Mouse (Mus musculus) liver, embryonic 15.5 days (tissue): ENCODE data around the gene Fbxl16. TPM values are rescaled to one million over a fixed set of nuclear protein-coding genes. Genes with fewer than 3 reads are reported as not detected.

Experiments
- ATAC-seq: fragments of 200-750 bp; cut with Nextera tagmentation; 2 replicates; pipeline ENCODE4 v1.8.0; 2017; ENCODE audit warnings: moderate number of reproducible peaks, mild to moderate bottlenecking, moderate library complexity; ENCODE audit not compliant: insufficient read depth
- H3K27ac ChIP-seq: fragments of 300-500 bp; sonication (generic); replicated peaks from 2 replicates; pipeline ENCODE4 v1.5.1; 2015; ENCODE audit warnings: mild to moderate bottlenecking, inconsistent platforms
- H3K27me3 ChIP-seq: fragments of 300-500 bp; sonication (generic); 2 replicates; pipeline ENCODE4 v1.6.1; 2015; ENCODE audit warnings: mild to moderate bottlenecking, inconsistent platforms
- H3K36me3 ChIP-seq: fragments of 300-500 bp; sonication (generic); replicated peaks from 2 replicates; pipeline ENCODE4 v1.6.1; 2015; ENCODE audit warnings: moderate library complexity, mild to moderate bottlenecking, inconsistent platforms
- H3K4me1 ChIP-seq: fragments of 300-500 bp; sonication (generic); replicated peaks from 2 replicates; pipeline ENCODE4 v1.6.1; 2015; ENCODE audit warnings: inconsistent platforms
- H3K4me2 ChIP-seq: fragments of 300-500 bp; sonication (generic); 2 replicates; pipeline ENCODE4 v1.6.1; 2015; ENCODE audit warnings: moderate library complexity, mild to moderate bottlenecking, inconsistent platforms
- H3K4me3 ChIP-seq: fragments of 300-500 bp; sonication (generic); replicated peaks from 2 replicates; pipeline ENCODE4 v1.5.1; 2015; ENCODE audit warnings: mild to moderate bottlenecking, inconsistent platforms
- H3K9ac ChIP-seq: fragments of 300-500 bp; sonication (generic); 2 replicates; pipeline ENCODE4 v1.6.1; 2015; ENCODE audit warnings: moderate library complexity, mild to moderate bottlenecking, inconsistent platforms
- H3K9me3 ChIP-seq: fragments of 300-500 bp; sonication (generic); replicated peaks from 2 replicates; pipeline ENCODE4 v1.6.1; 2016; ENCODE audit warnings: inconsistent platforms
- WGBS: fragments of 180-500 bp; shearing (Covaris S2); methylation state at CpG from one replicate; pipeline ENCODE4 v1.1.7; 2015; ENCODE audit warnings: mixed read lengths; ENCODE audit not compliant: insufficient replicate concordance; 5-methylcytosine and 5-hydroxymethylcytosine counted together
- microRNA-seq: library from miRNA; unstranded; fragments of <30 nt; microRNA quantifications from one replicate; pipeline ENCODE4, GENCODE M21; 2016
- polyA plus RNA-seq: library from polyadenylated mRNA; unstranded; fragments of >200 nt; fragmentation: Nextera tagmentation; extraction: Ambion mirVana; gene quantifications from 2 replicates; pipeline ENCODE4 v1.2.1, GENCODE M21; 2015

Gene Fbxl16
- polyA plus RNA-seq, 1 experiment from 2014 or later: 0.12 TPM

GRCm38 (mm10) chr17:25867836-25868600 is 59.1 kb downstream of the Fbxl16 start:
- Histone ChIP-seq H3K4me3 (peak overlapping the region; percentile 69), H3K9ac (peak overlapping the region; percentile 66), H3K36me3 (peaks cover 20% of the 10 kb centered on the region), H3K4me1 (peaks cover 32% of the 10 kb centered on the region), H3K27me3 (no peaks in the 10 kb centered on the region), H3K27ac (peak overlapping the region; percentile 77), H3K4me2 (peak overlapping the region; percentile 88), H3K9me3 (no peaks in the 10 kb centered on the region)
- under 1% methylated on average over 42 of the region's 42 CpGs for WGBS
- ATAC-seq: peak; percentile 53

DNA sequence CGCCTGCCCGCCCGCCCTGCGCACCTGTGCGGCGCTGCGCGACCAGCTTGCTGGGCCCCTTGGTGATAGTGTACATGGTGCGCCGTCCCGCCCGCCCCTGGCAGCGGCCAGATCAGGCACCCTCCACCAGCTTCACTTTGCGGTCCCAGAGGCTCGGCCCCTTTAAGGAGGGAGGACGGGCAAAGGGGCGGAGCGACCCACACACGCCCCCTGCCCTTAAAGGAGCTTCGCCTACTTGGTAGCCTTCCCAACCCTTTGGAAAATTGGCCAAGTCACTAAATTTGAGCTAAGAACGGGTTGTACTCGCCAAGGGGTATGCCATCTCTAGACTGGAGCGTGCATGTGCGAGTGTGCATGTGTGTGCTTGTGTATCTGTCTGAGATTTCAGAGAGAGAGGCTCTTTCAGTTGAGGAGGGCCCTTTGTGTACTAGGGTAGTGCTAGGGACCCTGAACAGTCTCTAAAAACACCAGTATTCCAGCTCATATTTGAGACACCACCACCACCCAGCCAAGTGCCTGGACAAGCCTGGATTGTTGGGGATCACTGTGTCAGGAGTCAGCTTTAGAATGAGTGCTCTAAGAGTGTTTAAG is 59.8 kb downstream of the Fbxl16 start, which contains the start of gene Mcrip2:
Mcrip2 (minus strand) TSS at position 164 of the 591 bp plus-strand sequence.
- H3K4me2 ChIP-seq: peak within 1 kb of the TSS; percentile 88
- ATAC-seq: peak; percentile 68
- WGBS: 0% methylated on average over 24 of the region's 24 CpGs
- H3K4me1 ChIP-seq: peaks cover 32% of the 10 kb centered on the region
- peaks cover 16% of the 10 kb centered on the region for H3K36me3 ChIP-seq
- H3K27me3 ChIP-seq: no peaks in the 10 kb centered on the region
- H3K4me3 ChIP-seq: peak within 1 kb of the TSS; percentile 69
- H3K27ac ChIP-seq: peak within 1 kb of the TSS; percentile 77
- H3K9ac ChIP-seq: peak within 1 kb of the TSS; percentile 66
- H3K9me3 ChIP-seq: no peaks in the 10 kb centered on the region

- Histone ChIP-seq H3K4me2 (no peak overlapping the region), H3K4me3 (no peak overlapping the region), H3K27me3 (no peaks in the 10 kb centered on the region), H3K36me3 (peaks cover 8% of the 10 kb centered on the region), H3K4me1 (peaks cover 39% of the 10 kb centered on the region), H3K9me3 (no peaks in the 10 kb centered on the region), H3K27ac (no peak overlapping the region), H3K9ac (no peak overlapping the region)
- no peak for ATAC-seq
- 81% methylated on average over 8 of the region's 8 CpGs for WGBS
Observed at GRCm38 (mm10) chr17:25869498-25869897, 60.6 kb downstream of the Fbxl16 start.

DNA sequence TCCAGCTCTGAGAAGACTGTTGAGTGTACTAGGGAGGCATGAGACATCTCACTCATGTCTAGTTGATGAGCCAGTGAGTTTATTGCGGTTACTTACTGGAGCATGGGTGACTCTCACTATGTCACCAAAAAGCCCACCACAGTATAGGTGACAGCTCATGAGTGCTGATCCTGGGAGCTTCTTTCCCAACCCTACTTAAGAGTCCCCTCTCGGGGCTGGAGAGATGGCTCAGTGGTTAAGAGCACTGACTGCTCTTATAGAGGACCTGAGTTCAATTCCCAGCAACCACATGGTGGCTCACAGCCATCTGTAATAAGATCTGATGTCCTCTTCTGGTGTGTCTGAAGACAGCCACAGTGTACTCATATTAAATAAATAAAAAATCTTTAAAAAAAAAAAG is 61.1 kb downstream of the Fbxl16 start:
- peaks cover 6% of the 10 kb centered on the region; the same call in 1 of the 2 replicates for H3K36me3 ChIP-seq
- H3K27ac ChIP-seq: no peak overlapping the region
- no peak overlapping the region for H3K4me2 ChIP-seq
- H3K27me3 ChIP-seq: no peaks in the 10 kb centered on the region
- no peak overlapping the region for H3K4me3 ChIP-seq
- H3K9ac ChIP-seq: no peak overlapping the region
- no peak for ATAC-seq
- no peaks in the 10 kb centered on the region for H3K9me3 ChIP-seq
- 75% methylated on average over 2 of the region's 2 CpGs for WGBS
- peaks cover 42% of the 10 kb centered on the region for H3K4me1 ChIP-seq

Small RNA genes within 50 kb of the gene (microRNA-seq; reads per million reads assigned to microRNA genes)
- 0.76 reads per million for gene Mir3082
- 1.3 reads per million for gene Mir6966

Other genes starting within 250 kb of the Fbxl16 start
- 0.21 and 0.43 TPM in 2 replicates for gene Sox8, start 238.4 kb upstream of the Fbxl16 start, polyA plus RNA-seq
- gene Lmf1, start 230.0 kb upstream of the Fbxl16 start, polyA plus RNA-seq: 10.1 and 13.0 TPM in 2 replicates
- gene Gng13, start 91.9 kb upstream of the Fbxl16 start, polyA plus RNA-seq: not detected in 2 replicates
- gene Chtf18, start 81.7 kb upstream of the Fbxl16 start, polyA plus RNA-seq: 21.1 and 24.2 TPM in 2 replicates
- 6.4 and 6.6 TPM in 2 replicates for gene Rpusd1, start 81.4 kb upstream of the Fbxl16 start, polyA plus RNA-seq
- gene Mslnl, start 73.0 kb upstream of the Fbxl16 start, polyA plus RNA-seq: not detected in 2 replicates
- 2.5 and 2.7 TPM in 2 replicates for gene Msln, start 54.7 kb upstream of the Fbxl16 start, polyA plus RNA-seq
- 13.2 and 14.8 TPM in 2 replicates for gene Narfl, start 35.3 kb upstream of the Fbxl16 start, polyA plus RNA-seq
- 5.6 and 7.4 TPM in 2 replicates for gene Haghl, start 23.4 kb upstream of the Fbxl16 start, polyA plus RNA-seq
- 0.03 and 0.07 TPM in 2 replicates for gene Ccdc78, start 22.5 kb upstream of the Fbxl16 start, polyA plus RNA-seq
- 54.9 and 59.6 TPM in 2 replicates for gene Fam173a, start 16.2 kb upstream of the Fbxl16 start, polyA plus RNA-seq
- gene AC134908.4, start 13.4 kb upstream of the Fbxl16 start, polyA plus RNA-seq: not detected in 2 replicates
- gene Metrn, start 11.9 kb upstream of the Fbxl16 start, polyA plus RNA-seq: 15.5 and 18.2 TPM in 2 replicates
- gene Wdr24, start 14.5 kb downstream of the Fbxl16 start, polyA plus RNA-seq: 11.7 and 13.0 TPM in 2 replicates
- gene Jmjd8, start 19.8 kb downstream of the Fbxl16 start, polyA plus RNA-seq: 19.6 and 25.2 TPM in 2 replicates
- gene Stub1, start 24.3 kb downstream of the Fbxl16 start, polyA plus RNA-seq: 114 and 130 TPM in 2 replicates
- 0.25 and 0.48 TPM in 2 replicates for gene Rhbdl1, start 28.2 kb downstream of the Fbxl16 start, polyA plus RNA-seq
- 0.46 and 0.52 TPM in 2 replicates for gene Gm20683, start 32.7 kb downstream of the Fbxl16 start, polyA plus RNA-seq
- gene Rhot2, start 35.8 kb downstream of the Fbxl16 start, polyA plus RNA-seq: 10.8 and 12.6 TPM in 2 replicates
- gene Wdr90, start 52.4 kb downstream of the Fbxl16 start, polyA plus RNA-seq: 8.1 and 9.3 TPM in 2 replicates
- gene Mcrip2, start 59.7 kb downstream of the Fbxl16 start, polyA plus RNA-seq: 37.3 and 39.3 TPM in 2 replicates
- gene Mettl26, start 66.0 kb downstream of the Fbxl16 start, polyA plus RNA-seq: 46.4 and 49.4 TPM in 2 replicates
- 0.35 and 0.59 TPM in 2 replicates for gene Wfikkn1, start 71.8 kb downstream of the Fbxl16 start, polyA plus RNA-seq
- 6.6 and 8.4 TPM in 2 replicates for gene Rab40c, start 110.6 kb downstream of the Fbxl16 start, polyA plus RNA-seq
- gene Pigq, start 135.9 kb downstream of the Fbxl16 start, polyA plus RNA-seq: 156 and 174 TPM in 2 replicates
- 6.1 and 6.7 TPM in 2 replicates for gene Nhlrc4, start 135.9 kb downstream of the Fbxl16 start, polyA plus RNA-seq
- gene A930017K11Rik, start 143.5 kb downstream of the Fbxl16 start, polyA plus RNA-seq: 0.23 and 0.37 TPM in 2 replicates
- gene Capn15, start 176.7 kb downstream of the Fbxl16 start, polyA plus RNA-seq: 9.7 and 11.4 TPM in 2 replicates